Mouse (Mus musculus) MEL (cell line): ENCODE data around the gene Tas2r134. TPM values are rescaled to one million over a fixed set of nuclear protein-coding genes. Genes with fewer than 3 reads are reported as not detected.

Experiments
- DNase-seq: peaks from one replicate; pipeline ENCODE4 v3.0.0; 2011; ENCODE audit warnings: low read depth, low spot score
- H3K27ac ChIP-seq: 2 replicates; pipeline ENCODE4 v1.5.1; 2012; ENCODE audit warnings: low read depth, mild to moderate bottlenecking, control low read depth, low read length, moderate library complexity; ENCODE audit not compliant: control insufficient read depth
- H3K27me3 ChIP-seq, 2 experiments: fragments of 150-350 bp in 1 of 2; sonication (generic) in 1 of 2; 2 replicates each; pipeline ENCODE4 v1.6.1; 2012; ENCODE audit warnings: low read length in 2 of 2, mild to moderate bottlenecking in 2 of 2, improper control_type of control experiment in 1 of 2, moderate library complexity in 1 of 2; ENCODE audit not compliant: insufficient read depth in 2 of 2, control insufficient read depth in 1 of 2
- H3K36me3 ChIP-seq, 2 experiments: 2 replicates each; pipeline ENCODE4 v1.6.1; 2012 to 2014; ENCODE audit warnings: low read length in 2 of 2, improper control_type of control experiment in 1 of 2, inconsistent platforms in 1 of 2, mild to moderate bottlenecking in 1 of 2; ENCODE audit not compliant: insufficient read depth in 2 of 2, control insufficient read depth in 1 of 2
- H3K4me1 ChIP-seq, 2 experiments: fragments of 150-350 bp in 1 of 2; sonication (generic) in 1 of 2; 2 replicates each; pipeline ENCODE4 v1.6.1; 2012; ENCODE audit warnings: low read length in 2 of 2, improper control_type of control experiment in 1 of 2, mild to moderate bottlenecking in 1 of 2; ENCODE audit not compliant: insufficient read depth in 2 of 2, control insufficient read depth in 1 of 2
- H3K4me3 ChIP-seq, 2 experiments: fragments of 150-350 bp in 1 of 2; sonication (generic) in 1 of 2; 2 replicates each; pipeline ENCODE4 v1.5.1; 2012; ENCODE audit warnings: low read depth in 2 of 2, low read length in 2 of 2, mild to moderate bottlenecking in 2 of 2, moderate library complexity in 2 of 2, control low read depth in 1 of 2, improper control_type of control experiment in 1 of 2; ENCODE audit not compliant: control insufficient read depth in 1 of 2, insufficient read depth in 1 of 2
- H3K79me2 ChIP-seq: 2 replicates; pipeline ENCODE4 v1.6.1; 2012; ENCODE audit warnings: mild to moderate bottlenecking, low read length, moderate library complexity; ENCODE audit not compliant: control insufficient read depth, poor library complexity, insufficient read depth
- H3K9ac ChIP-seq: 2 replicates; pipeline ENCODE4 v1.6.1; 2012; ENCODE audit warnings: low read depth, mild to moderate bottlenecking, control low read depth, low read length, moderate library complexity; ENCODE audit not compliant: control insufficient read depth, poor library complexity, severe bottlenecking
- H3K9me3 ChIP-seq: fragments of 150-350 bp; sonication (generic); replicated peaks from 2 replicates; pipeline ENCODE4 v1.6.1; 2012; ENCODE audit warnings: mild to moderate bottlenecking, low read length, improper control_type of control experiment, moderate library complexity; ENCODE audit not compliant: insufficient read depth
- CHD2 ChIP-seq: IDR thresholded peaks from 2 replicates; pipeline ENCODE4 v1.6.1; 2011; ENCODE audit warnings: low read length, improper control_type of control experiment
- E2F4 ChIP-seq: IDR thresholded peaks from 2 replicates; pipeline ENCODE4 v1.6.1; 2011; ENCODE audit warnings: low read depth, low read length, improper control_type of control experiment, borderline replicate concordance
- ELF1 ChIP-seq: IDR thresholded peaks from 2 replicates; pipeline ENCODE4 v1.6.1; 2014; ENCODE audit warnings: low read depth, mild to moderate bottlenecking, inconsistent platforms, low read length, improper control_type of control experiment, moderate library complexity
- HCFC1 ChIP-seq: IDR thresholded peaks from 2 replicates; pipeline ENCODE4 v1.6.1; 2012; ENCODE audit warnings: low read depth, mild to moderate bottlenecking, inconsistent platforms, low read length, improper control_type of control experiment, moderate library complexity
- JUND ChIP-seq: IDR thresholded peaks from 2 replicates; pipeline ENCODE4 v1.6.1; 2011; ENCODE audit warnings: low read depth, mild to moderate bottlenecking, improper control_type of control experiment, low read length
- KAT2A ChIP-seq: conservative IDR thresholded peaks from 2 replicates; pipeline ENCODE4 v1.6.1; 2012; ENCODE audit warnings: low read depth, low read length, improper control_type of control experiment, inconsistent platforms
- MEF2A ChIP-seq: IDR thresholded peaks from 2 replicates; pipeline ENCODE4 v1.6.1; 2014; ENCODE audit warnings: low read depth, mild to moderate bottlenecking, inconsistent platforms, low read length, improper control_type of control experiment; ENCODE audit not compliant: poor library complexity, insufficient replicate concordance, severe bottlenecking; ENCODE audit errors: extremely low read depth
- POLR2AphosphoS2 ChIP-seq: IDR thresholded peaks from 2 replicates; pipeline ENCODE4 v1.6.1; 2011; ENCODE audit warnings: low read length, improper control_type of control experiment
- POLR2AphosphoS5 ChIP-seq: IDR thresholded peaks from 2 replicates; pipeline ENCODE4 v1.6.1; 2012; ENCODE audit warnings: low read depth, borderline replicate concordance, mild to moderate bottlenecking, inconsistent platforms, low read length, moderate library complexity, mixed read lengths
- SIN3A ChIP-seq: IDR thresholded peaks from 2 replicates; pipeline ENCODE4 v1.6.1; 2012; ENCODE audit warnings: low read length, improper control_type of control experiment, inconsistent platforms
- SMC3 ChIP-seq: IDR thresholded peaks from 2 replicates; pipeline ENCODE4 v1.6.1; 2011; ENCODE audit warnings: low read depth, low read length, improper control_type of control experiment
- TBP ChIP-seq: IDR thresholded peaks from 2 replicates; pipeline ENCODE4 v1.8.0; 2011; ENCODE audit warnings: low read depth, low read length, improper control_type of control experiment
- TCF12 ChIP-seq: IDR thresholded peaks from 2 replicates; pipeline ENCODE4 v1.6.1; 2014; ENCODE audit warnings: low read depth, mild to moderate bottlenecking, inconsistent platforms, low read length, improper control_type of control experiment, moderate library complexity
- USF1 ChIP-seq: IDR thresholded peaks from 2 replicates; pipeline ENCODE4 v1.6.1; 2014; ENCODE audit warnings: low read depth, mild to moderate bottlenecking, inconsistent platforms, low read length, improper control_type of control experiment, moderate library complexity
- USF2 ChIP-seq, 2 experiments: IDR thresholded peaks; 2 replicates each; pipeline ENCODE4 v1.6.1; 2011 to 2012; ENCODE audit warnings: improper control_type of control experiment in 2 of 2, low read length in 2 of 2, borderline replicate concordance in 1 of 2, inconsistent platforms in 1 of 2, low read depth in 1 of 2, mild to moderate bottlenecking in 1 of 2; ENCODE audit not compliant: insufficient read depth in 1 of 2
- ZC3H11A ChIP-seq: IDR thresholded peaks from 2 replicates; pipeline ENCODE4 v1.6.1; 2012; ENCODE audit warnings: low read depth, mild to moderate bottlenecking, inconsistent platforms, low read length, improper control_type of control experiment
- ZMIZ1 ChIP-seq: IDR thresholded peaks from 2 replicates; pipeline ENCODE4 v1.6.1; 2012; ENCODE audit warnings: low read depth, mild to moderate bottlenecking, inconsistent platforms, low read length, improper control_type of control experiment, moderate library complexity
- polyA plus RNA-seq, 2 experiments: library from polyadenylated mRNA; stranded (reverse) in 1 of 2; unstranded in 1 of 2; fragments of >175 nt in 1 of 2; fragments of >200 nt in 1 of 2; gene quantifications; 2 replicates each; pipeline versions ENCODE4 v1.2.1 to v1.2.4; 2012; ENCODE audit warnings: low replicate concordance in 2 of 2, low read depth in 1 of 2; ENCODE audit not compliant: insufficient read length in 2 of 2, insufficient read depth in 1 of 2, missing spikeins in 1 of 2
- total RNA-seq: library from RNA; depleted of rRNA; stranded (reverse); fragments of 300-350 nt; gene quantifications from 2 replicates; pipeline ENCODE4 v1.2.3, GENCODE M21; 2012; rRNA removed

Gene Tas2r134
- not detected in 2 replicates for total RNA-seq
- not detected for polyA plus RNA-seq

- no peak for DNase-seq
- no peak within 1 kb of the TSS for H3K4me3 ChIP-seq
- no peaks in the 10 kb centered on the region for H3K4me1 ChIP-seq
- H3K36me3 ChIP-seq, result no peaks in the 10 kb centered on the region
- no peaks in the 10 kb centered on the region for H3K27me3 ChIP-seq
- no peaks in the 10 kb centered on the region for H3K9me3 ChIP-seq
- TF ChIP-seq ELF1 (no peak), MEF2A (no peak), HCFC1 (no peak), POLR2AphosphoS2 (no peak), ZC3H11A (no peak), ZMIZ1 (no peak), SMC3 (no peak), CHD2 (no peak), POLR2AphosphoS5 (no peak), E2F4 (no peak), SIN3A (no peak), TCF12 (no peak), TBP (no peak), USF1 (no peak), JUND (no peak)
- H3K79me2 ChIP-seq, result no peaks in the 10 kb centered on the region
- no peak within 1 kb of the TSS for H3K27ac ChIP-seq
- no peak within 1 kb of the TSS for H3K9ac ChIP-seq
Observed at GRCm38 (mm10) chr2:51627211-51627610, at the start of gene Tas2r134. Tas2r134 (plus strand) TSS chr2:51627511.

GRCm38 (mm10) chr2:51579767-51580166 lies 47.5 kb upstream of the Tas2r134 start:
- no peak for DNase-seq
- no peaks in the 10 kb centered on the region for H3K36me3 ChIP-seq
- no peak overlapping the region for H3K27ac ChIP-seq
- no peaks in the 10 kb centered on the region for H3K79me2 ChIP-seq
- no peak overlapping the region for H3K4me3 ChIP-seq
- H3K9ac ChIP-seq, result no peak overlapping the region
- no peaks in the 10 kb centered on the region for H3K27me3 ChIP-seq
- no peaks in the 10 kb centered on the region for H3K4me1 ChIP-seq
- H3K9me3 ChIP-seq, result no peaks in the 10 kb centered on the region
- no peak for TF ChIP-seq USF2 (IDR thresholded peaks at IDR 0.05; ENCODE audit: borderline replicate concordance in 1 of 2, insufficient read depth in 1 of 2, low read depth in 1 of 2, low read length in 2 of 2)
- no peak for TF ChIP-seq POLR2AphosphoS2
- no peak for TF ChIP-seq KAT2A
- TF ChIP-seq, all 39 proteins: peak for 0
